Mouse (Mus musculus) heart, adult 2 months (tissue): ENCODE measurements at regions not wholly inside any gene's neighbourhood (a gene's known extent, or its start where the extent isn't known, plus 50 kb on each side); places are given as distances from the start of the nearest gene placed in this dataset.

Experiments
- CTCF ChIP-seq: fragments of 200-600 bp; IDR thresholded peaks from 2 replicates; pipeline ENCODE4 v1.8.1; 2022; ENCODE audit warnings: antibody characterized with exemption, mild to moderate bottlenecking, moderate library complexity
- EP300 ChIP-seq: fragments of 200-500 bp; IDR thresholded peaks from 2 replicates; pipeline ENCODE4 v1.6.1; 2011; ENCODE audit warnings: low read depth, low read length, control low read depth; ENCODE audit not compliant: insufficient read depth
- POLR2A ChIP-seq: fragments of 200-500 bp; IDR thresholded peaks from 2 replicates; pipeline ENCODE4 v1.6.1; 2011; ENCODE audit warnings: mild to moderate bottlenecking, low read depth, low read length, control low read depth; ENCODE audit not compliant: insufficient read depth

- TF ChIP-seq POLR2A (no peak), EP300 (no peak), CTCF (no peak)
Measured at GRCm38 (mm10) chr15:90789941-90790340, 110.7 kb upstream of the Cpne8 start.
